Mouse (Mus musculus) MEL (cell line): ENCODE measurements around the gene Hist1h3b.
"Not testable (repeated sequence)": the region's sequence is repeated elsewhere in the genome, so short reads cannot be mapped to it uniquely, and the experiment has no call there.

Experiments
- CHD1 ChIP-seq: IDR thresholded peaks from 2 replicates; pipeline ENCODE4 v1.6.1; 2012; ENCODE audit warnings: low read depth, mild to moderate bottlenecking, inconsistent platforms, low read length, improper control_type of control experiment
- E2F4 ChIP-seq: IDR thresholded peaks from 2 replicates; pipeline ENCODE4 v1.6.1; 2011; ENCODE audit warnings: low read depth, low read length, improper control_type of control experiment, borderline replicate concordance
- POLR2A ChIP-seq, 2 experiments: IDR thresholded peaks; 2 replicates each; pipeline ENCODE4 v1.6.1; 2011 to 2012; ENCODE audit warnings: low read length in 2 of 2, mild to moderate bottlenecking in 2 of 2, control low read depth in 1 of 2, improper control_type of control experiment in 1 of 2, low read depth in 1 of 2, moderate library complexity in 1 of 2; ENCODE audit not compliant: control insufficient read depth in 1 of 2, insufficient read depth in 1 of 2, poor library complexity in 1 of 2
- TCF12 ChIP-seq: IDR thresholded peaks from 2 replicates; pipeline ENCODE4 v1.6.1; 2014; ENCODE audit warnings: low read depth, mild to moderate bottlenecking, inconsistent platforms, low read length, improper control_type of control experiment, moderate library complexity
- USF1 ChIP-seq: IDR thresholded peaks from 2 replicates; pipeline ENCODE4 v1.6.1; 2014; ENCODE audit warnings: low read depth, mild to moderate bottlenecking, inconsistent platforms, low read length, improper control_type of control experiment, moderate library complexity
- USF2 ChIP-seq, 2 experiments: IDR thresholded peaks; 2 replicates each; pipeline ENCODE4 v1.6.1; 2011 to 2012; ENCODE audit warnings: improper control_type of control experiment in 2 of 2, low read length in 2 of 2, borderline replicate concordance in 1 of 2, inconsistent platforms in 1 of 2, low read depth in 1 of 2, mild to moderate bottlenecking in 1 of 2; ENCODE audit not compliant: insufficient read depth in 1 of 2

DNA sequence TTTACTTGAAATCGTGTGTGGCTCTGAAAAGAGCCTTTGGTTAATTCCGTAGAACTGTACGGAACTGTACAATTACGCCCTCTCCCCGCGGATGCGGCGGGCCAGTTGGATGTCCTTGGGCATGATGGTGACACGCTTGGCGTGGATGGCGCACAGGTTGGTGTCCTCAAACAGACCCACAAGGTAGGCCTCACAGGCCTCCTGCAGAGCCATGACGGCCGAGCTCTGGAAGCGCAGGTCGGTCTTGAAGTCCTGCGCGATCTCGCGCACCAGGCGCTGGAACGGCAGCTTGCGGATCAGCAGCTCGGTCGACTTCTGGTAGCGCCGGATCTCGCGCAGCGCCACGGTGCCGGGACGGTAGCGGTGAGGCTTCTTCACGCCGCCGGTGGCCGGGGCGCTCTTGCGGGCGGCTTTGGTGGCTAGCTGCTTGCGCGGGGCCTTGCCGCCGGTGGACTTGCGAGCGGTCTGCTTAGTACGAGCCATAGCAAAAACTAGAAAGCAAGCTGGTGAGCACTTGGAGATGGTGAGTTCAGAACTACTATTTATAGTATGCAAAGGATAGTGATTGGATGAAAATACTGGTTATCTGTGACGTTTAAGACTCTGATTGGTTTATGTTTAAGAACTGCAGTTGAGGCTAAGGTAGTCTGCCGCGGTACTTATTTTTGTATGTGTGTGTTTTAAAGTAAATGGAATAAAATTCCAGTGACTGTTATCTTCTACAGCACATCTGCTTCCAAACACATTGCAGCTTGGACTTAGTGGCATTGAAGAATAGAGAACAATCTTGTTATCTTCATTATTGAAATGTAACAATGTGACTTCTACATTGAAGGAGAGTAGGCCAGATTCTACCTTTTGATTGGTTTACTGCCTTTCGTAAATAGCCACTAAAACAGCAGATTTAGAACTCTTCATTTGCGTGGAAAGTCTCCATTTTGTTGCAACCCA is 10.1 kb downstream of the Hist1h3b start, which contains the start of gene Hist1h3a:
- TF ChIP-seq USF2 (IDR thresholded peaks at IDR 0.05; ENCODE audit: borderline replicate concordance in 1 of 2, insufficient read depth in 1 of 2, low read depth in 1 of 2, low read length in 2 of 2); TCF12; E2F4; USF1; CHD1: not testable (repeated sequence)
- peak; percentile 98 for TF ChIP-seq POLR2A (IDR thresholded peaks at IDR 0.05; ENCODE audit: control insufficient read depth in 1 of 2, insufficient read depth in 1 of 2, low read depth in 1 of 2, low read length in 2 of 2, poor library complexity in 1 of 2)
